Mouse (Mus musculus) embryonic facial prominence, embryonic 13.5 days (tissue): ENCODE results near the gene Akirin2. TPM values are rescaled to one million over a fixed set of nuclear protein-coding genes. Genes with fewer than 3 reads are reported as not detected.
"Not testable (repeated sequence)": the region's sequence is repeated elsewhere in the genome, so short reads cannot be mapped to it uniquely, and the experiment has no call there.

ENCODE experiments used
- ATAC-seq: fragments of 200-750 bp; cut with Nextera tagmentation; 2 replicates; pipeline ENCODE4 v1.8.0; 2017; ENCODE audit warnings: low read depth; ENCODE audit not compliant: insufficient number of reproducible peaks, insufficient read depth, low FRiP score, low TSS enrichment
- H3K27ac ChIP-seq: fragments of 300-500 bp; sonication (generic); 2 replicates; pipeline ENCODE4 v1.5.1; 2015; ENCODE audit warnings: moderate library complexity, mild to moderate bottlenecking, inconsistent platforms
- H3K27me3 ChIP-seq: fragments of 300-500 bp; sonication (generic); 2 replicates; pipeline ENCODE4 v1.6.1; 2015; ENCODE audit warnings: mild to moderate bottlenecking, inconsistent platforms
- H3K36me3 ChIP-seq: fragments of 300-500 bp; sonication (generic); 2 replicates; pipeline ENCODE4 v1.6.1; 2015; ENCODE audit warnings: mild to moderate bottlenecking, inconsistent platforms
- H3K4me1 ChIP-seq: fragments of 300-500 bp; sonication (generic); 2 replicates; pipeline ENCODE4 v1.6.1; 2015; ENCODE audit warnings: inconsistent platforms
- H3K4me2 ChIP-seq: fragments of 300-500 bp; sonication (generic); 2 replicates; pipeline ENCODE4 v1.6.1; 2015; ENCODE audit warnings: moderate library complexity, mild to moderate bottlenecking, inconsistent platforms
- H3K4me3 ChIP-seq: fragments of 300-500 bp; sonication (generic); 2 replicates; pipeline ENCODE4 v1.5.1; 2015; ENCODE audit warnings: mild to moderate bottlenecking, inconsistent platforms
- H3K9ac ChIP-seq: fragments of 300-500 bp; sonication (generic); 2 replicates; pipeline ENCODE4 v1.6.1; 2015; ENCODE audit warnings: mild to moderate bottlenecking, inconsistent platforms
- H3K9me3 ChIP-seq: fragments of 300-500 bp; sonication (generic); 2 replicates; pipeline ENCODE4 v1.6.1; 2016; ENCODE audit warnings: inconsistent platforms
- WGBS: fragments of 180-500 bp; shearing (Covaris S2); methylation state at CpG from one replicate; pipeline ENCODE4 v1.1.7; 2015; ENCODE audit warnings: mixed read lengths; 5-methylcytosine and 5-hydroxymethylcytosine counted together
- polyA plus RNA-seq: library from polyadenylated mRNA; unstranded; fragments of >200 nt; fragmentation: Nextera tagmentation; extraction: Ambion mirVana; gene quantifications from 2 replicates; pipeline ENCODE4 v1.2.1, GENCODE M21; 2015

Gene Akirin2
- polyA plus RNA-seq, 1 experiment from 2014 or later, result 59.0 TPM

GRCm38 (mm10) chr4:34554596-34554995 lies 3.9 kb downstream of the Akirin2 start:
- no peak overlapping the region for H3K9ac ChIP-seq
- no peak for ATAC-seq
- no peaks in the 10 kb centered on the region for H3K9me3 ChIP-seq
- H3K4me1 ChIP-seq, result peaks cover 20% of the 10 kb centered on the region
- H3K36me3 ChIP-seq, result peaks cover 7% of the 10 kb centered on the region; the same call in 1 of the 2 replicates
- no peak overlapping the region for H3K4me2 ChIP-seq
- H3K27ac ChIP-seq, result no peak overlapping the region
- H3K4me3 ChIP-seq, result no peak overlapping the region
- no peaks in the 10 kb centered on the region for H3K27me3 ChIP-seq
- WGBS, result 43% methylated on average over 1 of the region's 1 CpGs

GRCm38 (mm10) chr4:34555604-34556003 lies 4.9 kb downstream of the Akirin2 start:
- Histone ChIP-seq H3K27me3 (no peaks in the 10 kb centered on the region), H3K27ac (no peak overlapping the region), H3K9ac (no peak overlapping the region), H3K4me2 (no peak overlapping the region), H3K36me3 (peaks cover 7% of the 10 kb centered on the region; the same call in 1 of the 2 replicates), H3K9me3 (no peaks in the 10 kb centered on the region), H3K4me3 (no peak overlapping the region), H3K4me1 (peaks cover 20% of the 10 kb centered on the region)
- no peak for ATAC-seq
- WGBS, result 96% methylated on average over 3 of the region's 3 CpGs

GRCm38 (mm10) chr4:34556183-34556582 lies 5.4 kb downstream of the Akirin2 start:
- Histone ChIP-seq H3K4me3 (no peak overlapping the region), H3K9me3 (no peaks in the 10 kb centered on the region), H3K27me3 (no peaks in the 10 kb centered on the region), H3K4me2 (no peak overlapping the region), H3K9ac (no peak overlapping the region), H3K4me1 (peaks cover 20% of the 10 kb centered on the region), H3K27ac (no peak overlapping the region), H3K36me3 (peaks cover 7% of the 10 kb centered on the region; the same call in 1 of the 2 replicates)
- ATAC-seq, result no peak

GRCm38 (mm10) chr4:34560971-34561370 lies 10.2 kb downstream of the Akirin2 start:
- no peak overlapping the region for H3K27ac ChIP-seq
- 58% methylated on average over 4 of the region's 4 CpGs for WGBS
- H3K27me3 ChIP-seq, result no peaks in the 10 kb centered on the region
- H3K9me3 ChIP-seq, result no peaks in the 10 kb centered on the region
- peaks cover 20% of the 10 kb centered on the region for H3K36me3 ChIP-seq
- no peak overlapping the region for H3K9ac ChIP-seq
- H3K4me2 ChIP-seq, result no peak overlapping the region
- no peak overlapping the region for H3K4me3 ChIP-seq
- H3K4me1 ChIP-seq, result 0 out of 2 replicates have a peak, but pooled peaks cover 6% of the 10 kb centered on the region
- no peak for ATAC-seq

GRCm38 (mm10) chr4:34566226-34566625 lies 15.5 kb downstream of the Akirin2 start:
- H3K27me3 ChIP-seq, result no peaks in the 10 kb centered on the region
- no peaks in the 10 kb centered on the region for H3K9me3 ChIP-seq
- H3K4me1 ChIP-seq, result no peaks in the 10 kb centered on the region
- ATAC-seq, result no peak
- no peak overlapping the region for H3K4me3 ChIP-seq
- WGBS, result 87% methylated on average over 6 of the region's 6 CpGs
- H3K36me3 ChIP-seq, result peaks cover 65% of the 10 kb centered on the region
- H3K4me2 ChIP-seq, result no peak overlapping the region
- H3K9ac ChIP-seq, result no peak overlapping the region
- no peak overlapping the region for H3K27ac ChIP-seq

GRCm38 (mm10) chr4:34572876-34573275 lies 22.1 kb downstream of the Akirin2 start:
- no peaks in the 10 kb centered on the region for H3K27me3 ChIP-seq
- no peaks in the 10 kb centered on the region for H3K9me3 ChIP-seq
- no peak overlapping the region for H3K4me2 ChIP-seq
- peaks cover 82% of the 10 kb centered on the region for H3K36me3 ChIP-seq
- ATAC-seq, result no peak
- no peak overlapping the region for H3K9ac ChIP-seq
- H3K27ac ChIP-seq, result no peak overlapping the region
- no peaks in the 10 kb centered on the region for H3K4me1 ChIP-seq
- H3K4me3 ChIP-seq, result no peak overlapping the region
- WGBS, result 55% methylated on average over 2 of the region's 2 CpGs

- no peak for ATAC-seq
- H3K27me3 ChIP-seq, result no peaks in the 10 kb centered on the region
- no peak overlapping the region for H3K27ac ChIP-seq
- H3K4me1 ChIP-seq, result no peaks in the 10 kb centered on the region
- WGBS, result 95% methylated on average over 2 of the region's 2 CpGs
- H3K4me2 ChIP-seq, result no peak overlapping the region
- no peak overlapping the region for H3K9ac ChIP-seq
- H3K4me3 ChIP-seq, result no peak overlapping the region
- no peaks in the 10 kb centered on the region for H3K9me3 ChIP-seq
- H3K36me3 ChIP-seq, result peaks cover 80% of the 10 kb centered on the region
Observed at GRCm38 (mm10) chr4:34577028-34577427, 26.3 kb downstream of the Akirin2 start.

- H3K27ac ChIP-seq, result no peak overlapping the region
- ATAC-seq, result no peak
- H3K4me3 ChIP-seq, result no peak overlapping the region
- no peaks in the 10 kb centered on the region for H3K4me1 ChIP-seq
- H3K4me2 ChIP-seq, result no peak overlapping the region
- no peaks in the 10 kb centered on the region for H3K27me3 ChIP-seq
- H3K9me3 ChIP-seq, result no peaks in the 10 kb centered on the region
- WGBS, result 70% methylated on average over 1 of the region's 1 CpGs
- H3K9ac ChIP-seq, result no peak overlapping the region
- peaks cover 86% of the 10 kb centered on the region for H3K36me3 ChIP-seq
Observed at GRCm38 (mm10) chr4:34579215-34579614, 28.5 kb downstream of the Akirin2 start.

GRCm38 (mm10) chr4:34581489-34581888 lies 30.8 kb downstream of the Akirin2 start:
- H3K27me3 ChIP-seq, ATAC-seq, H3K9me3 ChIP-seq, H3K9ac ChIP-seq, H3K4me2 ChIP-seq, H3K27ac ChIP-seq, H3K4me1 ChIP-seq, H3K4me3 ChIP-seq: not testable (repeated sequence)
- H3K36me3 ChIP-seq, result peaks cover 75% of the 10 kb centered on the region
- 84% methylated on average over 1 of the region's 1 CpGs for WGBS

- no peak overlapping the region for H3K9ac ChIP-seq
- H3K27me3 ChIP-seq, result no peaks in the 10 kb centered on the region
- no peak overlapping the region for H3K27ac ChIP-seq
- no peak overlapping the region for H3K4me3 ChIP-seq
- WGBS, result 79% methylated on average over 7 of the region's 7 CpGs
- no peaks in the 10 kb centered on the region for H3K9me3 ChIP-seq
- H3K4me2 ChIP-seq, result no peak overlapping the region
- H3K4me1 ChIP-seq, result no peaks in the 10 kb centered on the region
- peaks cover 71% of the 10 kb centered on the region for H3K36me3 ChIP-seq
- no peak for ATAC-seq
Observed at GRCm38 (mm10) chr4:34581990-34582389, 31.3 kb downstream of the Akirin2 start.

- no peaks in the 10 kb centered on the region for H3K4me1 ChIP-seq
- ATAC-seq, result no peak
- 70% methylated on average over 5 of the region's 5 CpGs for WGBS
- H3K9me3 ChIP-seq, result no peaks in the 10 kb centered on the region
- H3K4me2 ChIP-seq, result no peak overlapping the region
- no peak overlapping the region for H3K4me3 ChIP-seq
- peaks cover 70% of the 10 kb centered on the region for H3K36me3 ChIP-seq
- no peaks in the 10 kb centered on the region for H3K27me3 ChIP-seq
- no peak overlapping the region for H3K9ac ChIP-seq
- no peak overlapping the region for H3K27ac ChIP-seq
Observed at GRCm38 (mm10) chr4:34582476-34582875, 31.7 kb downstream of the Akirin2 start.

GRCm38 (mm10) chr4:34583427-34583826 lies 32.7 kb downstream of the Akirin2 start:
- 91% methylated on average over 3 of the region's 3 CpGs for WGBS
- H3K27me3 ChIP-seq, result no peaks in the 10 kb centered on the region
- H3K4me2 ChIP-seq, result no peak overlapping the region
- peaks cover 62% of the 10 kb centered on the region for H3K36me3 ChIP-seq
- H3K4me3 ChIP-seq, result no peak overlapping the region
- no peaks in the 10 kb centered on the region for H3K9me3 ChIP-seq
- no peak overlapping the region for H3K27ac ChIP-seq
- H3K4me1 ChIP-seq, result no peaks in the 10 kb centered on the region
- no peak overlapping the region for H3K9ac ChIP-seq
- no peak for ATAC-seq
